Comparison of ENCODE assay signal across 12 mouse cellular contexts in the genomic region with DNA sequence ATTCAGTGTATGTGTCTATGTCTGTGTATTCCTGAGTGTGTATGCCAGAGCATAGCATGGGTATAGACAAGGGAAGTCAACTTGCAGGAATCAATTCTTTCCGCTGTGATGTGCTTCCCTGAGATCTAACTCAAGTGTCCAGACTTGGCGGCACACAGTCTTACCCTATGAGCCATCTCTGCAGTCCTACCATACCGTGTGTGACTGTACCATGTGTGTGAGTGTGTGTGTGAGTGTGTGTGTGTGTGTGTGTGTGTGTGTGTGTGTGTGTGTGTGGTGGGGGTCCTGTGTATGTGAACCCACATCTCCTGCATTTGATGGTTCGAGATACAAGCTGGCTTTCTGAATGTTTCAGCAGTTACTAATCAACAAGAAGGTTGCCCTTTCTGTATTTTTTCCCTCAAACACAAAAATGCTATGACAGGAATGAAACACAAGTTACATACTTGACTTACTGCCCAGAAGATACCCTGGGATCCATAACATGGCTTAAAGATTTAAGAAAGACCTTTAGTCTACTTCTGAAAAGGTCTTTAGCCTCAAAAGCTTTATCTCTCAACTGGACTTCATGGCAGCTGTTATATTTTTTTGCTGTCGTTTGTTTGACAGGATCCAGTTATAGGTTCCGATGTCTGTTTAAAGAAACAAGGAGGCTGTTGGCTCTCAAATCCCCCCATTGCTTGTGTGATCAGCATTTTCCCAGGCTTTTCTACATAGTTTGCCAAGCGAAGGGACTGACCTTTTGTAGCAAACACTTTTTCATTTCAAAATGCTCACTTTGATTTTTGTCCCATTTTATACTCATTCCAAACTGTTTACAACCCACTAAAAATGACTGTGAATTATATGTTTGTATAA.
A peak's percentile ranks its signal among the peaks of the same experiment; 100 is the strongest.
DNase-seq lines count a peak whose midpoint lies in the region; ATAC-seq and TF ChIP-seq lines count a peak whose summit lies in the region.
"Had no signal": no experiment of that assay in that cellular context is flagged by ENCODE, and none has a peak within 500 bp of the region (broad histone marks: within the 10 kb centered on the region; RNA-seq: fewer than 3 reads in every experiment).

No protein-coding gene starts in this region.

- TF ChIP-seq CTCF in kidney, adult 2 months (conservative IDR thresholded peaks at IDR 0.05; ENCODE audit: insufficient read depth, insufficient read length, low read depth, low read length), result no peak

- no peaks in the 10 kb centered on the region for H3K9me3 ChIP-seq in kidney, embryonic 15.5 days (replicated peaks)
- no peaks in the 10 kb centered on the region for H3K9me3 ChIP-seq in forebrain, embryonic 16.5 days (ENCODE audit: control insufficient read depth, low read length)

- H3K27ac ChIP-seq in kidney, adult 2 months (ENCODE audit: insufficient read depth, low read depth, low read length), result peak overlapping the region; percentile 83
- H3K27ac ChIP-seq in kidney, embryonic 15.5 days, result peak overlapping the region; percentile 82
- H3K27ac ChIP-seq in forebrain, embryonic 16.5 days (ENCODE audit: low read length), result no peak overlapping the region

- no peak for TF ChIP-seq POLR2A in kidney, adult 2 months (IDR thresholded peaks at IDR 0.05; ENCODE audit: low read depth, low read length)

- H3K4me3 ChIP-seq in kidney, adult 2 months (ENCODE audit: insufficient read depth, low read depth, low read length), result no peak overlapping the region
- H3K4me3 ChIP-seq in kidney, embryonic 15.5 days (replicated peaks), result no peak overlapping the region
- no peak overlapping the region for H3K4me3 ChIP-seq in forebrain, embryonic 16.5 days (replicated peaks; ENCODE audit: low read length)

- ATAC-seq in kidney, embryonic 15.5 days (replicated peaks; ENCODE audit: low FRiP score), result peak; percentile 75
- ATAC-seq in forebrain, embryonic 16.5 days, result no peak
- ATAC-seq: activated CD4-positive, CD25-positive, alpha-beta regulatory T cell, adult 4 months had no signal

- WGBS in kidney, adult 2 months, result 75% methylated on average over 7 of the region's 7 CpGs
- 63% methylated on average over 7 of the region's 7 CpGs for WGBS in kidney, embryonic 15.5 days
- WGBS in forebrain, embryonic 16.5 days, result 85% methylated on average over 7 of the region's 7 CpGs

- H3K36me3 ChIP-seq in kidney, adult 2 months (ENCODE audit: control insufficient read depth, insufficient read depth, low read length), result no peaks in the 10 kb centered on the region
- H3K36me3 ChIP-seq in kidney, embryonic 15.5 days, result no peaks in the 10 kb centered on the region
- H3K36me3 ChIP-seq in forebrain, embryonic 16.5 days (ENCODE audit: control insufficient read depth, insufficient read depth), result no peaks in the 10 kb centered on the region

- H3K27me3 ChIP-seq in kidney, adult 2 months (replicated peaks; ENCODE audit: control insufficient read depth, insufficient read depth, low read length), result no peaks in the 10 kb centered on the region
- no peaks in the 10 kb centered on the region for H3K27me3 ChIP-seq in kidney, embryonic 15.5 days
- no peaks in the 10 kb centered on the region for H3K27me3 ChIP-seq in forebrain, embryonic 16.5 days (replicated peaks; ENCODE audit: control insufficient read depth, insufficient read depth, low read length)

- peak; percentile 57 for DNase-seq in kidney, adult 2 months
- no peak for DNase-seq in kidney, postnatal 25 days
- peak; percentile 22 for DNase-seq in 3T3-L1 (ENCODE audit: low read depth, low spot score)
- peak; percentile 36 for DNase-seq in lung, postnatal 25 days (ENCODE audit: low spot score)
- DNase-seq in ovary, postnatal 36 days (ENCODE audit: low spot score), result no peak
- DNase-seq in adrenal gland, postnatal 14 days, result no peak
- DNase-seq: cerebellum, adult 8-10 months; embryo, embryonic 11 days; heart, adult 18-20 months had no signal

- no peaks in the 10 kb centered on the region for H3K4me1 ChIP-seq in kidney, adult 2 months (ENCODE audit: control insufficient read depth, insufficient read depth, low read length)
- H3K4me1 ChIP-seq in kidney, embryonic 15.5 days, result peaks cover 11% of the 10 kb centered on the region; the same call in 1 of the 2 replicates
- H3K4me1 ChIP-seq in forebrain, embryonic 16.5 days (replicated peaks; ENCODE audit: control insufficient read depth, insufficient read depth, low read length), result no peaks in the 10 kb centered on the region; the same call in 1 of the 2 replicates

- H3K9ac ChIP-seq in kidney, embryonic 15.5 days, result no peak overlapping the region
- H3K9ac ChIP-seq in forebrain, embryonic 16.5 days (replicated peaks; ENCODE audit: low read depth, low read length), result no peak overlapping the region

- no peak overlapping the region for H3K4me2 ChIP-seq in kidney, embryonic 15.5 days
- H3K4me2 ChIP-seq in forebrain, embryonic 16.5 days (ENCODE audit: low read length), result no peak overlapping the region

Comparison
In these comparisons a context has a peak if more than half of its experiments do, and no peak if none do; other contexts are left out.
1. DNase-seq: peak in kidney, adult 2 months (single experiment), 3T3-L1 (single experiment) and lung, postnatal 25 days (single experiment); none in kidney, postnatal 25 days (0 of 2), ovary, postnatal 36 days (single experiment) and adrenal gland, postnatal 14 days (single experiment).